Mouse (Mus musculus) forebrain, postnatal 0 days (tissue): ENCODE data around the gene Dmbx1. TPM values are rescaled to one million over a fixed set of nuclear protein-coding genes. Genes with fewer than 3 reads are reported as not detected.
A peak's percentile ranks its signal among the peaks of the same experiment; 100 is the strongest.

Experiments used
- ATAC-seq: fragments of 200-750 bp; cut with Nextera tagmentation; 2 replicates; pipeline ENCODE4 v1.8.0; 2017; ENCODE audit warnings: mild to moderate bottlenecking, moderate library complexity
- DNase-seq: peaks from one replicate; pipeline ENCODE4 v3.0.0-alpha.2; 2015
- H3K27ac ChIP-seq: fragments of 300-500 bp; sonication (generic); 2 replicates; pipeline ENCODE4 v1.5.1; 2014; ENCODE audit warnings: low read depth, mild to moderate bottlenecking, antibody characterized with exemption, low read length, moderate library complexity, mixed read lengths
- H3K27me3 ChIP-seq: fragments of 300-500 bp; sonication (generic); 2 replicates; pipeline ENCODE4 v1.6.1; 2014; ENCODE audit warnings: mild to moderate bottlenecking, low read length, mixed read lengths; ENCODE audit not compliant: insufficient read depth
- H3K36me3 ChIP-seq: fragments of 300-500 bp; sonication (generic); 2 replicates; pipeline ENCODE4 v1.6.1; 2014; ENCODE audit warnings: mild to moderate bottlenecking, moderate library complexity; ENCODE audit not compliant: insufficient read depth
- H3K4me1 ChIP-seq: fragments of 300-500 bp; sonication (generic); 2 replicates; pipeline ENCODE4 v1.6.1; 2014; ENCODE audit warnings: antibody characterized with exemption; ENCODE audit not compliant: insufficient read depth
- H3K4me2 ChIP-seq: fragments of 300-500 bp; sonication (generic); 2 replicates; pipeline ENCODE4 v1.6.1; 2014; ENCODE audit warnings: low read depth, mild to moderate bottlenecking, moderate library complexity
- H3K4me3 ChIP-seq: fragments of 300-500 bp; sonication (generic); 2 replicates; pipeline ENCODE4 v1.5.1; 2014; ENCODE audit warnings: low read depth, low read length, mixed read lengths
- H3K9ac ChIP-seq: fragments of 300-500 bp; sonication (generic); 2 replicates; pipeline ENCODE4 v1.6.1; 2014; ENCODE audit warnings: mild to moderate bottlenecking
- H3K9me3 ChIP-seq: fragments of 300-500 bp; sonication (generic); 2 replicates; pipeline ENCODE4 v1.6.1; 2016; ENCODE audit warnings: low read length
- CTCF ChIP-seq: sonication (generic); IDR thresholded peaks from 2 replicates; pipeline ENCODE4 v1.5.1; 2016; ENCODE audit warnings: antibody characterized with exemption, control low read depth, low read depth
- WGBS: fragments of 180-500 bp; shearing (Covaris S2); extraction: QIAGEN DNeasy Blood & Tissue Kit; methylation state at CpG from one replicate; pipeline ENCODE4 v1.1.7; 2014; 5-methylcytosine and 5-hydroxymethylcytosine counted together
- polyA plus RNA-seq: library from polyadenylated mRNA; unstranded; fragments of >200 nt; fragmentation: Nextera tagmentation; extraction: Ambion mirVana; gene quantifications from 2 replicates; pipeline ENCODE4 v1.2.1, GENCODE M21; 2015
- total RNA-seq: library from RNA; depleted of rRNA; stranded (reverse); fragments of >200 nt; gene quantifications from 2 replicates; pipeline ENCODE4 v1.2.3, GENCODE M21; 2014

Dmbx1 gene
- total and polyA plus RNA-seq, 2 experiments from 2014 or later = 0.23 TPM; not detected in 1

GRCm38 (mm10) chr4:115927637-115928036 is 12.1 kb downstream of the Dmbx1 start:
- TF ChIP-seq CTCF = no peak
- peaks cover 15% of the 10 kb centered on the region for H3K27me3 ChIP-seq
- no peak overlapping the region for H3K9ac ChIP-seq
- no peaks in the 10 kb centered on the region for H3K36me3 ChIP-seq
- no peak overlapping the region for H3K4me2 ChIP-seq
- H3K4me1 ChIP-seq = no peaks in the 10 kb centered on the region
- H3K27ac ChIP-seq = no peak overlapping the region
- DNase-seq (no peak), ATAC-seq (no peak; the same call in 1 of the 2 replicates)
- H3K9me3 ChIP-seq = no peaks in the 10 kb centered on the region
- WGBS = 62% methylated on average over 7 of the region's 7 CpGs
- H3K4me3 ChIP-seq = no peak overlapping the region

- Histone ChIP-seq H3K4me3 (no peak overlapping the region), H3K27me3 (no peaks in the 10 kb centered on the region; the same call in none of the 2 replicates), H3K9ac (no peak overlapping the region), H3K4me2 (no peak overlapping the region), H3K36me3 (no peaks in the 10 kb centered on the region), H3K4me1 (no peaks in the 10 kb centered on the region), H3K9me3 (no peaks in the 10 kb centered on the region), H3K27ac (no peak overlapping the region)
- DNase-seq (no peak), ATAC-seq (no peak)
- TF ChIP-seq CTCF = no peak
- 74% methylated on average over 16 of the region's 16 CpGs for WGBS
Measured at GRCm38 (mm10) chr4:115923262-115923880, 16.4 kb downstream of the Dmbx1 start.

- no peak overlapping the region for H3K9ac ChIP-seq
- H3K4me2 ChIP-seq = no peak overlapping the region
- 91% methylated on average over 5 of the region's 5 CpGs for WGBS
Measured at GRCm38 (mm10) chr4:115922688-115923087, 17.0 kb downstream of the Dmbx1 start.

GRCm38 (mm10) chr4:115919911-115920310 is 19.8 kb downstream of the Dmbx1 start:
- Histone ChIP-seq H3K9ac (no peak overlapping the region), H3K4me3 (no peak overlapping the region), H3K4me1 (no peaks in the 10 kb centered on the region), H3K4me2 (no peak overlapping the region), H3K9me3 (no peaks in the 10 kb centered on the region), H3K27me3 (no peaks in the 10 kb centered on the region; the same call in none of the 2 replicates), H3K27ac (no peak overlapping the region), H3K36me3 (no peaks in the 10 kb centered on the region)
- DNase-seq (no peak), ATAC-seq (no peak)
- 77% methylated on average over 16 of the region's 16 CpGs for WGBS
- TF ChIP-seq CTCF = no peak

More at GRCm38 (mm10) chr4:115922688-115923087, 17.0 kb downstream of the Dmbx1 start:
- Histone ChIP-seq H3K4me3 (no peak overlapping the region), H3K27ac (no peak overlapping the region), H3K27me3 (no peaks in the 10 kb centered on the region; the same call in none of the 2 replicates), H3K9me3 (no peaks in the 10 kb centered on the region), H3K36me3 (no peaks in the 10 kb centered on the region), H3K4me1 (no peaks in the 10 kb centered on the region)
- ATAC-seq = no peak
- DNase-seq = no peak
- TF ChIP-seq CTCF = no peak

- Histone ChIP-seq H3K27me3 (peaks cover 9% of the 10 kb centered on the region), H3K36me3 (no peaks in the 10 kb centered on the region), H3K4me1 (no peaks in the 10 kb centered on the region), H3K4me2 (no peak overlapping the region), H3K27ac (no peak overlapping the region), H3K4me3 (no peak overlapping the region), H3K9ac (no peak overlapping the region), H3K9me3 (no peaks in the 10 kb centered on the region)
- DNase-seq (no peak), ATAC-seq (no peak)
- WGBS = 10% methylated on average over 4 of the region's 4 CpGs
- no peak for TF ChIP-seq CTCF
Measured at GRCm38 (mm10) chr4:115911586-115911985, 28.1 kb downstream of the Dmbx1 start.

GRCm38 (mm10) chr4:115908641-115909040 is 31.1 kb downstream of the Dmbx1 start:
- TF ChIP-seq CTCF = no peak
- Histone ChIP-seq H3K4me1 (no peaks in the 10 kb centered on the region), H3K27ac (no peak overlapping the region), H3K4me2 (no peak overlapping the region), H3K36me3 (no peaks in the 10 kb centered on the region), H3K27me3 (peaks cover 25% of the 10 kb centered on the region), H3K4me3 (no peak overlapping the region), H3K9ac (no peak overlapping the region), H3K9me3 (no peaks in the 10 kb centered on the region)
- peak; percentile 69 for ATAC-seq
- WGBS = 4% methylated on average over 7 of the region's 7 CpGs
- peak; percentile 48 for DNase-seq

- 73% methylated on average over 1 of the region's 1 CpGs for WGBS
- DNase-seq (no peak), ATAC-seq (no peak)
- H3K36me3 ChIP-seq = no peaks in the 10 kb centered on the region
- H3K9me3 ChIP-seq = no peaks in the 10 kb centered on the region
- no peak overlapping the region for H3K4me2 ChIP-seq
- no peak overlapping the region for H3K9ac ChIP-seq
- no peak overlapping the region for H3K4me3 ChIP-seq
- no peak for TF ChIP-seq CTCF
- no peak overlapping the region for H3K27ac ChIP-seq
- no peaks in the 10 kb centered on the region for H3K4me1 ChIP-seq
- H3K27me3 ChIP-seq = peaks cover 25% of the 10 kb centered on the region
Measured at GRCm38 (mm10) chr4:115907994-115908393, 31.7 kb downstream of the Dmbx1 start.
